Mouse (Mus musculus) C2C12 (cell line): ENCODE results near the gene Lemd1. TPM values are rescaled to one million over a fixed set of nuclear protein-coding genes. Genes with fewer than 3 reads are reported as not detected.

Experiments
- H3K27me3 ChIP-seq: one replicate; pipeline ENCODE4 v1.6.1; 2011; ENCODE audit not compliant: control insufficient read depth, insufficient read depth, insufficient read length
- H3K36me3 ChIP-seq: one replicate; pipeline ENCODE4 v1.6.1; 2011; ENCODE audit not compliant: control insufficient read depth, insufficient read depth
- H3K4me3 ChIP-seq: one replicate; pipeline ENCODE4 v1.5.1; 2011; ENCODE audit warnings: mild to moderate bottlenecking, control low read depth; ENCODE audit not compliant: poor library complexity, insufficient read depth, severe bottlenecking
- H3K79me2 ChIP-seq: one replicate; pipeline ENCODE4 v1.6.1; 2011; ENCODE audit not compliant: control insufficient read depth, insufficient read depth
- H3K79me3 ChIP-seq: one replicate; pipeline ENCODE4 v1.6.1; 2011; ENCODE audit warnings: low read depth, control low read depth
- H3ac ChIP-seq: one replicate; pipeline ENCODE3; 2011; ENCODE audit warnings: low read depth; ENCODE audit not compliant: control insufficient read depth, insufficient read length
- CEBPB ChIP-seq: IDR thresholded peaks from one replicate; pipeline ENCODE4 v1.6.1; 2011; ENCODE audit warnings: low read depth, mild to moderate bottlenecking, control low read depth, moderate library complexity
- CTCF ChIP-seq: IDR thresholded peaks from one replicate; pipeline ENCODE4 v1.5.1; 2011; ENCODE audit not compliant: control insufficient read depth, insufficient read depth, insufficient read length
- FOSL1 ChIP-seq: IDR thresholded peaks from one replicate; pipeline ENCODE4 v1.8.0; 2011; ENCODE audit warnings: mild to moderate bottlenecking, low read length; ENCODE audit not compliant: poor library complexity, insufficient read depth, severe bottlenecking
- MAX ChIP-seq: IDR thresholded peaks from one replicate; pipeline ENCODE4 v1.6.1; 2011; ENCODE audit warnings: mild to moderate bottlenecking, control low read depth
- MYOD1 ChIP-seq: IDR thresholded peaks from one replicate; pipeline ENCODE4 v1.6.1; 2011; ENCODE audit warnings: low read depth; ENCODE audit not compliant: control insufficient read depth, insufficient read length
- MYOG ChIP-seq: IDR thresholded peaks from one replicate; pipeline ENCODE4 v1.6.1; 2011; ENCODE audit not compliant: control insufficient read depth, insufficient read length; ENCODE audit errors: extremely low read depth
- USF1 ChIP-seq: IDR thresholded peaks from one replicate; pipeline ENCODE4 v1.6.1; 2011; ENCODE audit warnings: low read depth, mild to moderate bottlenecking, control low read depth, moderate library complexity
- long read RNA-seq, 2 experiments: library from polyadenylated mRNA; unstranded; transcript quantifications; one replicate each; pipeline ENCODE4 v2.0.0; 2019 to 2020
- polyA plus RNA-seq: library from polyadenylated mRNA; unstranded; fragments of >200 nt; fragmentation: generic; extraction: Trizol; gene quantifications from one replicate; pipeline ENCODE4 v1.2.1, GENCODE M21; 2012; ENCODE audit warnings: missing spikeins

Gene Lemd1
- 0.14 TPM for polyA plus RNA-seq
- long read RNA-seq, experiment 1 = 0 reads
- long read RNA-seq, experiment 2 = 0 reads

DNA sequence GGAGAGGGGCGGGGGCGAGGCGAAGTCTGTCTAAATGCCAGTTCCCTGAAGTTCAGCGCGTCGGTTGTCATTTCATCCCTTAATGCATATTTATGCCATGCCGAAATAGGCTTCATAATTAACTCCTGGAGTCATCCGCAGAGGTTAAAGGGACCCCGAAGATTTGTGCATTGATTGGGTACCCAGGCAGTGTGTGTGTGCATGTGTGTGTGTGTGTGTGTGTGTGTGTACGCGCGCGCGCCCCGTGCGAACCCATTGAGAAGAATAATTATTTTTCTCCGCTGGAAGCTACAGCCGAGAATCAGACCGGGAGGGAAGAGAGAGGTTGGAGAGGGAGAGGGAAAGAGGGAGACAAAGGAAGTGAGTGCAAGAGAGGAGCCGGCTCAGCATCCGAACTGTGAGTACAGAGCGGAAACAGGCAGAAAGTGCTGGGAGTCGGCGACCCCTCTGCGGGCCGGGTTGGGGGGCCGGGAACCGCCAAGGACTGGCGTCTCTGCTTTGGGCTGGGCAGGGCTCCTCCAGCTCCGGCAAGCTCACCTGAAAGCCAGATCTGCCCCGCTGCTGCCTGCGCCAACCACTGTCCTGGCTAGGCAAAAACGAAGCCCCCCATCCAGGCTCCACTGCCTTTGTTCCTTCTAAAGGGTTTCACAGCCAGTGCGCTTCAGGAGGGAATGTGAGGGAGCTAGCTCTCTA is at the start of gene Lemd1, which contains the start of gene AC124108.1:
Gene Lemd1 (plus strand): TSS at position 339 of the 693 bp plus-strand sequence.
Gene AC124108.1 (plus strand): TSS at position 365 of the 693 bp plus-strand sequence.
- no peaks in the 10 kb centered on the region for H3K36me3 ChIP-seq
- no peaks in the 10 kb centered on the region for H3K79me2 ChIP-seq
- no peak for TF ChIP-seq FOSL1
- no peak for TF ChIP-seq MAX
- no peak for TF ChIP-seq CTCF
- no peak for TF ChIP-seq MYOG
- H3K27me3 ChIP-seq = peaks cover 38% of the 10 kb centered on the region
- H3K79me3 ChIP-seq = no peaks in the 10 kb centered on the region
- H3K4me3 ChIP-seq = no peak within 1 kb of the TSS
- peak within 1 kb of the TSS; percentile 9 for H3ac ChIP-seq

DNA sequence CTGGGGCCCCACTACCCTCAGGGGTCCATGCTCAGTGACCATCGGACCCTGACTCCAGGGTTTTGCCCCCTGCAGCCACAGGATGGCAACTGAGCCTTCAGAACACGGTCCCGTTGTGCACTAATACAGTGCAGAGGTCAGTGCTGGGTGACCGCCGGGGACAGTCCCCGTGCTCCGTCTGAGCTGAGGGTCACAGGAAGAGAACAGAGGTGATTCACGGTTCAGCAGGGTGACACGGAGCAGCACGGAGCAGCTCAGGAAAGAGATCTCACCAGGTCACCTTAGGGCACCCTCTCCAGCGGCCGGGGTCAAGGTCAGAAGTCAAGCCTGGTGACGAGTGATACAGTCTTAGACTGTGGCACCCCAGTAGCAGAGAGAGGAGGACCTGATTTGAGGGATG is 49.5 kb upstream of the Lemd1 start:
- Histone ChIP-seq H3K27me3 (no peaks in the 10 kb centered on the region), H3ac (no peak overlapping the region), H3K4me3 (no peak overlapping the region), H3K79me2 (peaks cover 34% of the 10 kb centered on the region), H3K79me3 (peaks cover 25% of the 10 kb centered on the region), H3K36me3 (no peaks in the 10 kb centered on the region)
- TF ChIP-seq USF1 = no peak
- TF ChIP-seq CTCF = no peak
- no peak for TF ChIP-seq MAX
- no peak for TF ChIP-seq FOSL1
- no peak for TF ChIP-seq MYOG
- no peak for TF ChIP-seq CEBPB
- no peak for TF ChIP-seq MYOD1

DNA sequence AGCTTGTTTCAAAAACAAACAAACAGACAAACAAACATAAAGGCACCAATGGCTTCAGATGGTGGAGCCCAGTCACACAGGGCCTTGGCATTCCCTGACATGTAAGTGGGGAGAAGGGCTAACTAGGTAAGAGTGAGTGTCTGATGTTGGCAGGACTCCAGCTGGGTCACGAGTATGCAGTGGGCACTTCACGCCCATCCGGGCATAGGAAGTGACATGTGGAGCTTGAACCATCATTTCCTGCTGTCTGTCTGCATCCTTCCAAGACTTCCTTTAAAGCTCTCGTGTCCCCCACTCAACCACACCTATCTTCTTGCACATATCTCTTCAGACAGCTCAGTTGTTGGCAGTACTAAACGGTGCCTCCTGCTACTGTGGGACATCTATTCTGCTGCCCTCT is 48.2 kb upstream of the Lemd1 start:
- Histone ChIP-seq H3K79me3 (peaks cover 12% of the 10 kb centered on the region), H3K4me3 (no peak overlapping the region), H3K79me2 (peaks cover 21% of the 10 kb centered on the region), H3K36me3 (no peaks in the 10 kb centered on the region), H3ac (no peak overlapping the region), H3K27me3 (no peaks in the 10 kb centered on the region)
- no peak for TF ChIP-seq MAX
- no peak for TF ChIP-seq CEBPB
- no peak for TF ChIP-seq FOSL1
- TF ChIP-seq USF1 = no peak
- TF ChIP-seq MYOG = no peak
- TF ChIP-seq CTCF = no peak
- no peak for TF ChIP-seq MYOD1

GRCm38 (mm10) chr1:132143730-132144129 is 47.5 kb upstream of the Lemd1 start:
- H3K36me3 ChIP-seq = no peaks in the 10 kb centered on the region
- no peak overlapping the region for H3ac ChIP-seq
- no peaks in the 10 kb centered on the region for H3K27me3 ChIP-seq
- no peak for TF ChIP-seq MYOG
- TF ChIP-seq CTCF = no peak
- no peak for TF ChIP-seq FOSL1
- no peak for TF ChIP-seq MAX
- no peak for TF ChIP-seq MYOD1
- TF ChIP-seq USF1 = no peak
- no peak for TF ChIP-seq CEBPB
- peaks cover 14% of the 10 kb centered on the region for H3K79me2 ChIP-seq
- peaks cover 5% of the 10 kb centered on the region for H3K79me3 ChIP-seq
- no peak overlapping the region for H3K4me3 ChIP-seq

GRCm38 (mm10) chr1:132144223-132144622 is 47.0 kb upstream of the Lemd1 start:
- Histone ChIP-seq H3K4me3 (no peak overlapping the region), H3K79me3 (peaks cover under 1% of the 10 kb centered on the region), H3K27me3 (no peaks in the 10 kb centered on the region), H3K36me3 (no peaks in the 10 kb centered on the region), H3ac (no peak overlapping the region), H3K79me2 (peaks cover 9% of the 10 kb centered on the region)
- no peak for TF ChIP-seq USF1
- TF ChIP-seq MYOG = no peak
- TF ChIP-seq CEBPB = no peak
- no peak for TF ChIP-seq CTCF
- TF ChIP-seq MAX = no peak
- no peak for TF ChIP-seq MYOD1
- no peak for TF ChIP-seq FOSL1

DNA sequence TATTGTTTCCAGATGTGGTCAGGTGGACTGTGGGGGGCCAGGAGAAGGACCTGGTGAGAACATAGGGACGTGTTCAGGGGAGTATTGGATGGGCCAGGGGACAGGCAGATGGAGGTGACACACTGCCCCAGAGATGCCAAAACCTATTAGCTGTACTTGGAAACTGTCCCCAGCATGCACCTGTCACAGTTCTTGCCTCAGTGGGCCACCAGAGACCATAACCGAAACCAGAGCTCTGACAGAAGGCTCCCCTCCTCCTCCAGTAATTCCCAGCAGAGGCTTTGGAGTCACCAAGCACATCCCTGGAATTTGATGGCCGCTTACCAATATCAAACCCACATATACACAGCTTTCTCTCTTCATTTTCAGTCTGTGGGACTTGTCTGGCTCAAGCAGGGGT is 46.4 kb upstream of the Lemd1 start:
- Histone ChIP-seq H3K36me3 (no peaks in the 10 kb centered on the region), H3K79me3 (no peaks in the 10 kb centered on the region), H3ac (no peak overlapping the region), H3K4me3 (no peak overlapping the region), H3K27me3 (no peaks in the 10 kb centered on the region), H3K79me2 (peaks cover 3% of the 10 kb centered on the region)
- TF ChIP-seq MYOD1 (peak; percentile 45), MYOG (no peak), MAX (no peak), USF1 (no peak), CEBPB (no peak)
